Mouse (Mus musculus) erythroid progenitor cell, adult 5-6 weeks (primary cell): ENCODE data around the gene Cyp4f15. TPM values are rescaled to one million over a fixed set of nuclear protein-coding genes. Genes with fewer than 3 reads are reported as not detected.

Source experiments
- total RNA-seq, 2 experiments: library from RNA; stranded (forward) in 1 of 2; stranded (reverse) in 1 of 2; fragments of 150-400 nt in 1 of 2; fragments of 186-747, 209-891 nt in 1 of 2; gene quantifications; 2 replicates each; pipeline versions ENCODE4 v1.2.3 to v1.2.4; 2015 to 2017; ENCODE audit warnings: low replicate concordance in 2 of 2

Gene Cyp4f15
- total RNA-seq, 2 experiments from 2014 or later: not detected

Other genes with a start within 250 kb of the Cyp4f15 start
- gene Cyp4f39, start 232.9 kb upstream of the Cyp4f15 start, total RNA-seq (2015; ENCODE audit: low replicate concordance): 4.3 TPM in 1 of 2 replicates, not detected in the other
- 1.5 TPM in 1 of 2 replicates, not detected in the other for gene Cyp4f39, start 232.9 kb upstream of the Cyp4f15 start, total RNA-seq (2017; ENCODE audit: low replicate concordance)
- gene Cyp4f17, start 179.6 kb upstream of the Cyp4f15 start, total RNA-seq (2015; ENCODE audit: low replicate concordance): not detected in 2 replicates
- gene Cyp4f17, start 179.6 kb upstream of the Cyp4f15 start, total RNA-seq (2017; ENCODE audit: low replicate concordance): not detected in 2 replicates
- gene Cyp4f16, start 149.1 kb upstream of the Cyp4f15 start, total RNA-seq (2015; ENCODE audit: low replicate concordance): 1.7 and 7.2 TPM in 2 replicates
- 5.3 TPM in 1 of 2 replicates, not detected in the other for gene Cyp4f16, start 149.1 kb upstream of the Cyp4f15 start, total RNA-seq (2017; ENCODE audit: low replicate concordance)
- gene Cyp4f37, start 64.3 kb upstream of the Cyp4f15 start, total RNA-seq (2015; ENCODE audit: low replicate concordance): not detected in 2 replicates
- gene Cyp4f37, start 64.3 kb upstream of the Cyp4f15 start, total RNA-seq (2017; ENCODE audit: low replicate concordance): not detected in 2 replicates
- gene Cyp4f40, start 26.7 kb upstream of the Cyp4f15 start, total RNA-seq (2015; ENCODE audit: low replicate concordance): not detected in 2 replicates
- gene Cyp4f40, start 26.7 kb upstream of the Cyp4f15 start, total RNA-seq (2017; ENCODE audit: low replicate concordance): not detected in 2 replicates
- 67.1 and 71.0 TPM in 2 replicates for gene Zfp871, start 102.7 kb downstream of the Cyp4f15 start, total RNA-seq (2015; ENCODE audit: low replicate concordance)
- 39.3 and 51.0 TPM in 2 replicates for gene Zfp871, start 102.7 kb downstream of the Cyp4f15 start, total RNA-seq (2017; ENCODE audit: low replicate concordance)
- gene Zfp811, start 124.3 kb downstream of the Cyp4f15 start, total RNA-seq (2015; ENCODE audit: low replicate concordance): 1.3 TPM in 1 of 2 replicates, not detected in the other
- not detected in 2 replicates for gene Zfp811, start 124.3 kb downstream of the Cyp4f15 start, total RNA-seq (2017; ENCODE audit: low replicate concordance)
- 0.42 and 1.1 TPM in 2 replicates for gene Zfp799, start 144.6 kb downstream of the Cyp4f15 start, total RNA-seq (2015; ENCODE audit: low replicate concordance)
- gene Zfp799, start 144.6 kb downstream of the Cyp4f15 start, total RNA-seq (2017; ENCODE audit: low replicate concordance): 0.45 and 1.4 TPM in 2 replicates
- 0.84 and 1.1 TPM in 2 replicates for gene Zfp870, start 206.0 kb downstream of the Cyp4f15 start, total RNA-seq (2015; ENCODE audit: low replicate concordance)
- 0.64 and 0.83 TPM in 2 replicates for gene Zfp870, start 206.0 kb downstream of the Cyp4f15 start, total RNA-seq (2017; ENCODE audit: low replicate concordance)
- gene Cyp4f14, start 231.7 kb downstream of the Cyp4f15 start, total RNA-seq (2015; ENCODE audit: low replicate concordance): not detected in 2 replicates
- gene Cyp4f14, start 231.7 kb downstream of the Cyp4f15 start, total RNA-seq (2017; ENCODE audit: low replicate concordance): not detected in 2 replicates